Mouse (Mus musculus): ENCODE measurements around the gene Tmx4.

The Tmx4 gene

GRCm38 (mm10) chr2:134554221-134554727, 89.7 kb downstream of the Tmx4 start, which contains the start of gene Hao1:
Gene Hao1 (minus strand): TSS chr2:134554368.
- no peak for DNase-seq (ENCODE audit: low spot score in 2 of 2)

DNA sequence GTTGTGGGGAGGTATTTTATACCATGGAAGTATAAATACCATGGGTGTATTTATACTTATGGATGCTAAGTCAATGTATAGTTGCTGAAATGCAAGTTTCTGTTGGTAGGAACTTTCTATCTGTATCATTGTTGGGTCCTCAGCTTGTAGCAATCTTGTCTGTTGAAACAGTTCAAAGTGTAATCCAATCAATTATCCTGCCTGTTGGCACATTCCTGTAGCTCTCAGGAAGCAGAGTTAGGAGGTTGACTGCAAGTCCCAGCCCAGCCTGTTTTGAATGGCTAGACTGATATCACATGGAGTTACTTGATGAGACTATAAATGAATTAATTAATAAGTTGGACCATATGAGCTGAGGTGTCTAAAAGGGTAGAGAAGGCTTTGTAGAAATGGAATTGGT, 91.6 kb downstream of the Tmx4 start:
- DNase-seq (ENCODE audit: low spot score in 2 of 2), result no peak

GRCm38 (mm10) chr2:134549770-134550169, 94.2 kb downstream of the Tmx4 start:
- DNase-seq (ENCODE audit: low spot score in 2 of 2), result peak; percentile 13 to 53

DNA sequence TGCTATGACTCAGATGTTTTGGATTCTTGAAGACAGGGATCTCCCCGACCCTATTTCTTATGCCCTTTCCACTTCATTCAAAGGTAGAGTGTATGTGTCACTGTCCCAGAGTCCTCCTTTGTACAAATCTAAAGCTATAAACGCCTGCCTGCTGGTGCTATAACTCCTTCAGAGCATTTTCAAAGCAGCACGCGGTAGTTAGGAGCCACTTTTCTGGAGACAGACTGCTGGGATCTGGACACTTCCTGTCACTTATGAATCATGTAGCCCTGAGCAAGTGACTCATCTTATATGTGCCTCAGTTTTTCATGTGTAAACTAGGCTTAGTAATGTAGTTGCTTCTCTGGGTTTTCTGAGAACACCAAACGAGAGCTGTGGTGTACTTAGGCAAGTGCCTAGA, 98.8 kb downstream of the Tmx4 start:
- DNase-seq (ENCODE audit: low spot score in 2 of 2), result no peak

- no peak for DNase-seq (ENCODE audit: low spot score in 2 of 2)
These were observed 99.5 kb downstream of the Tmx4 start for GRCm38 (mm10) chr2:134544321-134545065.
